Mouse (Mus musculus): Measurements from ENCODE around the gene Elp1.
A peak's percentile ranks its signal among the peaks of the same experiment; 100 is the strongest.

The Elp1 gene

GRCm38 (mm10) chr4:56767861-56768284 is 34.3 kb downstream of the Elp1 start:
- DNase-seq, result peak; percentile 4

- DNase-seq, result no peak
These were observed 44.4 kb downstream of the Elp1 start for GRCm38 (mm10) chr4:56757693-56758092.

- no peak for DNase-seq
These were observed 45.0 kb downstream of the Elp1 start for GRCm38 (mm10) chr4:56756966-56757600.

GRCm38 (mm10) chr4:56756021-56756420 is 46.1 kb downstream of the Elp1 start:
- no peak for DNase-seq

GRCm38 (mm10) chr4:56747456-56747855 is 54.7 kb downstream of the Elp1 start:
- DNase-seq, result no peak

GRCm38 (mm10) chr4:56746345-56746744 is 55.8 kb downstream of the Elp1 start:
- no peak for DNase-seq

- DNase-seq, result no peak
These were observed 58.6 kb downstream of the Elp1 start, which contains the start of gene Actl7a for GRCm38 (mm10) chr4:56743363-56744195. Gene Actl7a (plus strand): TSS chr4:56743413.

- DNase-seq, result no peak
These were observed 59.4 kb downstream of the Elp1 start for GRCm38 (mm10) chr4:56742698-56743097.

- no peak for DNase-seq
These were observed 61.1 kb downstream of the Elp1 start, which contains the start of gene Actl7b for GRCm38 (mm10) chr4:56741041-56741493. Gene Actl7b (minus strand): TSS chr4:56741443.

- DNase-seq, result no peak
These were observed 61.5 kb downstream of the Elp1 start for GRCm38 (mm10) chr4:56740611-56741010.

GRCm38 (mm10) chr4:56740020-56740485 is 62.1 kb downstream of the Elp1 start, which contains the start of gene Gm26657:
Gene Gm26657 (plus strand): TSS chr4:56740070.
- no peak for DNase-seq

- no peak for DNase-seq
These were observed 76.3 kb downstream of the Elp1 start for GRCm38 (mm10) chr4:56725839-56726238.

GRCm38 (mm10) chr4:56723237-56723636 is 78.9 kb downstream of the Elp1 start:
- DNase-seq, result peak; percentile 36

- DNase-seq, result no peak
These were observed 79.8 kb downstream of the Elp1 start for GRCm38 (mm10) chr4:56722346-56722745.

- DNase-seq, result no peak
These were observed 80.7 kb downstream of the Elp1 start for GRCm38 (mm10) chr4:56721469-56721868.

- no peak for DNase-seq
These were observed 81.7 kb downstream of the Elp1 start for GRCm38 (mm10) chr4:56720403-56720802.

GRCm38 (mm10) chr4:56719456-56719855 is 82.7 kb downstream of the Elp1 start:
- no peak for DNase-seq

GRCm38 (mm10) chr4:56718573-56719442 is 83.3 kb downstream of the Elp1 start:
- DNase-seq, result no peak

GRCm38 (mm10) chr4:56717932-56718331 is 84.2 kb downstream of the Elp1 start:
- no peak for DNase-seq

- no peak for DNase-seq
These were observed 85.3 kb downstream of the Elp1 start for GRCm38 (mm10) chr4:56716801-56717200.

GRCm38 (mm10) chr4:56713155-56713554 is 89.0 kb downstream of the Elp1 start:
- DNase-seq, result no peak

GRCm38 (mm10) chr4:56702234-56702633 is 99.9 kb downstream of the Elp1 start:
- no peak for DNase-seq
